Mouse (Mus musculus) liver, embryonic 14.5 days (tissue): ENCODE results near the gene Ak1.

Experiments used
- CTCF ChIP-seq: IDR thresholded peaks from 2 replicates; pipeline ENCODE4 v1.5.1; 2016; ENCODE audit warnings: antibody characterized with exemption, low read depth, control low read depth
- EP300 ChIP-seq: IDR thresholded peaks from 2 replicates; pipeline ENCODE4 v1.6.1; 2016; ENCODE audit warnings: antibody characterized with exemption, low read depth

GRCm38 (mm10) chr2:32596725-32597124 lies 24.8 kb upstream of the Ak1 start:
- TF ChIP-seq CTCF (no peak), EP300 (no peak)
